Mouse (Mus musculus): ENCODE results near the gene Tmem200a.

Gene Tmem200a

DNA sequence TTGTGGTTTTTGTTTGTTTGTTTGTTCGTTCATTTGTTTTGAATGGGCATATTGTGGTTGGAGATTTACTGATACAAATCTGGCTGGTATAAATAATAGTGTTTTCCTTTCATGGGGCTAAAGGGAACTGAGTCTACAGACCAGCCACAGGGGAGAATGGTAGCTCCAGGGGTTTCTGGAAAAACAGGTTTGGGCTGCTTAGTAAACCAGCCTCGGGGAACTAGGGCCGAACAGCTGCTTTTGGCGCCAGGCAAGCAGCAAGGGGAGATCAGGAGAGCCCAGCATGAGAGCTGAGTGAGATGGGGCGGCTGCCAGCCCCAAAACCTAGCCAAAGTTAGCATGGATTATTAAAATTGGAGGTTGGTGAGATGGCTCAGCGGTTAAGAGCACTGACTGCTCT is 191.6 kb downstream of the Tmem200a start:
- no peak for DNase-seq (ENCODE audit: low spot score in 2 of 2)

DNA sequence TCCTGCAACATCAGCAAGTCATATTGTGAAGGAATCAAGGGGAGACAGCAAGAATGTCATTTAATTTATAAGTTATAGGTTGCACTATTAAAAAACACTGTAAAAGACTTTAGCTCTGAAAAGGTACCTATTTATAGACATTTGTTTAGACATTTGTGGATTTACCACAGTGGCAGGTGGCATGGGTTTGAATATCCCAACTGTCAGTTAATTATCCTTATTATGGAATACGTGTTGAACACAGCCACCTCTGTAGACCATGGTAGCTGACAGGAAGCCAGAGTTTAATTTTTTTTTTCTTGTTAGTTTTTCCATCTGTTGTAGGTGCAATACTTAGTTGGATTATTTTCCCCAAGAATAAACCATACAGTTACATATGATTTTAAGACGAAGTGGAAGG is 194.3 kb downstream of the Tmem200a start:
- no peak for DNase-seq (ENCODE audit: low spot score in 2 of 2)

DNA sequence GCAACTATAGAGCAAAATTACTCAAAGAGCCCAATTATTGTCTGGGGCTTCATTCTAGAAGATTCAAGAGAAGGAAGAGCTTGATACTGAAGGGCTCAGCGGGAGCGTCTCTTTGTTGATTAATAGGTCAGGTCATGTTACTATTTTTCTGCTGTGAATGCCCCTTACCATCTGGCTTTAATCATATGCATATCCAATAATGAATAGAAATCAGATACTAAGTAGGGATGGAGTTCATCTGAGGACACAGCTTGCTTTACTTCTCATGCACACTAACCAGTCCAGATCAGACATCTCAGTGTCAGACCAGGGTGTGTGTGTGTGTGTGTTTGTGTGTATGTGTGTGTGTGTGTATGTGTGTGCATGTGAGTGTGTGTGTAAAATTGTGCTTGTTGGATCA is 201.1 kb downstream of the Tmem200a start:
- DNase-seq (ENCODE audit: low spot score in 2 of 2): no peak

DNA sequence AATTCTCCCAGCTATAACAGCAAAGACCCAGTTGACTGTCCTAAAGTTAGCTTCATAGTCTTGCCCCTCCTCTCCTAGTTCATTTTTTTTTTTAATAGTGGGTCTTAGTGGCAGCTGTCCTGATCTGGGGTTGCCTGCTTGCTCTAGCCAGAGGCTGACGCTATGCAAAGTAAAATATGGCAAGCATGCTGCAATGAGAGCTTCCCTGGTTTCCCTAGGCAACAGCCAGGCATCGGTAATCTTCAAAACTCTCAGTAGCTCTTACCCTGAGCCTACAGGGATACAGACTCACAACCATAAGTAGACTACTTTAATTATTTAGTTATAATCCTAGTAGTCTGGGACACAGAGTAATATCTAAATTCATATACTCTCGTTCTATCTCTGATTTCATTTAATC is 202.0 kb downstream of the Tmem200a start:
- DNase-seq (ENCODE audit: low spot score in 2 of 2): no peak

DNA sequence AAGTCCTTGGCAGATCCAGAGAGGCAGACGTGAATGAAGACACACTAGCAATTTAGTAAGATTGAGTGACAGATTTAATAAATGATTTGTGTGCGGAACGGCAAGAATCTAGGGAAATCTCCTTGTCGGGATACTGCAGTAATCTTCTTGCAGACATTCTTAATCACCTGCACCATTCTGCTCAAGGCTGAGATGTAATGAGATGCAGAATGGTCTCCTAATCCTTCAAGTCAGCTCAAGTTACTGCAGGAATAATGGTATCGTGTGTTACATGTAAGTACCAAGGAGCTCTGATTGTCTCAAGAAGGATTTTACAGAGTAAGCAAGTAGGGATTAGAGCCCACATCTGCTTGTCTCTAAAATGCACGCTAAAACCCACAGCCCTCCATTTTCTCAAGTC is 210.1 kb downstream of the Tmem200a start:
- no peak for DNase-seq (ENCODE audit: low spot score in 2 of 2)

Data from frontal cortex, postnatal 25 days (tissue).